Mouse (Mus musculus) urinary bladder, postnatal 14 days (tissue): ENCODE results near the gene Btbd1.

Experiments
- DNase-seq: peaks from one replicate; pipeline ENCODE4 v3.0.0; 2021; ENCODE audit warnings: low spot score

The Btbd1 gene

DNA sequence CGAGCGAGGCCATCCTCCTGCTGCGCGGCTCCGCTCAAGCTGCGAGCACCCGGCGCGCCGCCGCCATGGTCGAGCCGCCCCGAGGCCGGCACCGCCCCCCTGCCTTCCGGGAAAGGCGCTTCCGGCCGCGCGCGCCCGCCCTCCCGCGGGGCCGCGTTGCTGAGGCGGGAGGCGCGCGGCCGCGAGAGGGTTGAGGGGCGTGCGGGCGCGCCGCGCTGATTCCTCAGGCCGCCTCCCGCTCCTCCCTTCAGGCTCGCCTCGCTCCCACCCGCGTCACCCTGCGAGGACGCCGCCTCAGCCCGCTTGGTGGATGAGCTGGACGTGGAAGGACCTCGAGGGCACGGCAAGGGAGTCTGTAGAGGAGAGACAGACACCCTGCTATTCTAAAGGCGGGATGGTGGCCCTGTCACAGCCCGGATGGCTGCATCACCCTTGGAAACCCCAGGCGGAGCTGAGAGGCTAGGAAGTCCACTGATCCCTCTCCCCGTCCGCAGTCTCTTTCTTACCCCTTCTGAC lies at the start of gene Btbd1:
TSS of gene Btbd1 (minus strand) at position 53 of the 516 bp plus-strand sequence.
- DNase-seq, result peak; percentile 83

DNA sequence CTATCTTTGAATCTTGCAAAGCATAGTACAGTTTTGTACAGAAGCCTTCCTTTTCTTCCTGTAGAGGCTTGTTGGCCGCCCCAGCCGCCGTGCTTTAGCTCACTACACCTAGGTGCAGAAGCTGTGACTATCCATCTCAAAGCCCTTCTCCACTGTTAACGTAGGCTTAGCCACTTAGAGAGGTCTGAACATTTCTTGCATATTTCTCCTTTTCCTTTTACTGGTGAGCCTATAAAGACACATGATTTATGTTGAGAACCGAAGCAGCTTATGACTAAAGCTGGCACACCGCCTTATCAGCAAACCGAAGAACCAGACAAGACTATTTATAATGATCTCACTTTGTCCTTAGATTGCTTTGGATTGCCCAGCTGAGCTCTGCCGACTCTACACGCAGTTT lies 46.1 kb upstream of the Btbd1 start:
- DNase-seq, result no peak

DNA sequence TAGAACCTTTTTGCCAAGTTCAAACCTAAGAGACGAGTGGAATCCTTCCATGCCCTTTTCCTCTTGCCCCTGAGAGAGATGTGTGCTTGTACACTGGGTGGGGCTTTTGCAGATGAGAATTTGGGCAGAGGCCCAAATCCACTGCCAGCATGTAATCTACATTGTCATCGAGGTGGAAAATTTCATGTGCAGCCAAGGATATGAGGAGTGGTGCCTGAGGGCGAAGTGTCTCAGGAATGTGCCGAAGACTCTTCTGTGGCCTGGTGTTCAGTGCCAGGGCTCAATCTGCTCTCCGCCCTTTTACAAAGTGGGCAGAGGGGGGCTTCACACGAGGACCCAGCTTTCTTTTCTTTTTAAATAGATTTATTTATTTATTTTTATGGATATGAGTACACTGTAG lies 45.4 kb upstream of the Btbd1 start:
- DNase-seq, result no peak

DNA sequence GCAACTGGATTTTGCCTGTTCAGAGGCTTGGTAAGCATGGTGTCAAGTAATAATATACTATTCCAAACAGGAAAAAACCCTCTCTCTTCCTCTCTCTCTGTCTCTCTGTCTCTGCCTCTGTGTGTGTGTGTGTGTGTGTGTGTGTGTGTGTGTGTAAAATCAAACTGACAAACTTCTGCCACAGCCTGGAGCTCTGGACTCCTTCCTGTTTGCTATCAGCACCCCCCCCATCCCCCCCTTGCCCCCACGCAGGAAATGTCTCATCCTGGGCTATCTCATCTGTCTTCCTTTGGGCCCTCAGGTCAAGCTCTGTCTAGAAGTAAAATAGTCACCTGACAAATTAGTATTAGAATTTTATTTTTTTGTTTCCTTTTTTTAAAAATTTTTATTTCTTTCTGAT lies 44.6 kb upstream of the Btbd1 start:
- no peak for DNase-seq

DNA sequence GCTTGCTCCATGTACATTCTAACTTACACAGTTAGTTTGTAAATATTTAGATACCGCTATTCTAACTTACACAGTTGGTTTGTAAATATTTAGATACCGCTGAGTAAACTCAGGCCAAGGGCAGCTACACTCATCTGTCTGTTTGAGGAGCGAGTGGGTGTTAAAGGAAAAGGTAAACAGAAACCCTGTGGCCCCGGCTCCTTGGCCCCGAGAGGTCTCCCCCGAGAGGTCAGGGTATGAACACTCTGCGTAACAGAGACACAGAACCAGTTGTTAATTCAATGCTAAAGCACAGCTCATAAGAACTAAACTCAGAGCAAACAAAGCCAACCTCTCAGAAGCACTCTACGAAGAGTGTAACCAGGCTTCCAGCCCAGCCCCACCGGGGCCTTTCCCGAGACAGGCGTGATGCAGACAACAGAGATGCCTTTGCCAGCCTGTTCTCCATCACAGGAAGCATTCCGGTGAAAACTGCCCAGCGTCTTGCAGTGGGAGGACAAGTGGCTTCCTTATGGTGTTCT lies 43.3 kb upstream of the Btbd1 start:
- DNase-seq, result no peak

DNA sequence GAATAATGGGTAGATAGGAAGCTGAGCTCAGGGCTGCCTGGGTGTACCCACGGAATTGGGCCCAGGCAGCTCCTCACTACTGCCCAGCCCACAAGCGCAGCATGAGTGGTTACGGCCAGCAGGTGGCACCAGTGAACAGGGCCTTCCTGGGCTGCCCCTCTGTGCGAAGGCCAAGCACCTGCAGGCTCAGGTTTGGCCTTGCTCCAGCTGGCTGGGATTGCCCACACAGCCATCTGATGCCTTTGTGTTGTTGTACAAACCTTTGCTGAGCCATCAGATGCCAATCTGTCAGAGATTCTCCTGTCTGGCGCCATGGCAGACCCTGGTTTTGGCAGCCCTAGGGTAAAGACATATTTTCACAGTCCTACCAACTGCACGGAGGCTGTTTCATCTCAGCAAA lies 38.9 kb upstream of the Btbd1 start:
- peak; percentile 77 for DNase-seq

DNA sequence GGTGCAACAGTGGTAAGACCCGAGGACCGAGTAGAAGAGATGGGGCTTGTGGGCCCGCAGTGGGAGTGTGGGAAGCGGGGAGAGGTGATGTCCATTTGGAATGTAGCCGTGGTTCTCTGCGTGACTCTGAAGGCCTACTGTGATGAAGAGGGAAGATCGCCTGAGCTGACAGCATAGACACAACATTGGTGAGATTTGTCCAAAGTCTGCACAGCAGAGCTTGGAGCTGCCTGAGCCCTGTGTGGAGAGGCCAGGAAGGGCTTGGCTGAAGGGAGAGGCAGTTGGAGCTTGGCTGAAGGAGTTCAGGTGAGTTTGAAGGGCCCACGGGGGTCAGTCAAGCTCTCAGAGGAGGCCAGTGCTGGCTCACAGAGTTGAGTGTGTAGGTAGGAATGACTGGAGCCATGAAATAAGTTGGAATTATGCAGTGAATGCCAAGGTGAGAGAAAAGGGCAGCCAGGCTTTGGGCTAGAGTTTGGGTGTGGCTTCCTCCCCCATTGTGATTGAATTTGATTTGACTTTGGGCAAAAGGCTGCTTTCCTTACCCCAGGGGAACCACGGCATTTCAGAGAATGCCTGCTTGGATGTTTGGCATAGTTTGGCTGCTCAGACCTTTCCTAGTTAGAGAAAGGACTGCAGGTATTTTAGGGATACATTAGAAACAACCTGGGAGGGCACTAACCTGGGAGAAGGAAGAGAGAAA lies 38.1 kb upstream of the Btbd1 start:
- no peak for DNase-seq

DNA sequence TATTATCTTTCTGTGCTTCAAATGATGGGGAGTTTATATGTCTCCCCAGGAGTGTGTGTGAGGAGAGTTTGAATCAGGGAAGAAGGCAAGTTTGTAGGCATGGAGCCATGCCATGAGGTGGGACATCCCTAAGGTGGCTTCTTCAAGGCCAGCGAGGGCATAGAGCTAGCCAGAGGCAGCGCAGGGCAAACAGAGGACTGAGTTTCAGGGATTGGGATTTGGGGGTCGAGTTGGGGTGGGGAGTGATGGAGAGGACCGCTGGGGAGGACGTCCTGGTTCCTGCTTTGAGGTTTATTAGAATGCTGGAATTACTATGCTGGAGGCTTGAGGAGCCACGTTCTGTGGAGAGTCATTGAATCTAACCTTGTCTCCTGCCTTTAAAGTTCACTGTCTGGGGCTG lies 36.7 kb upstream of the Btbd1 start:
- DNase-seq, result no peak

DNA sequence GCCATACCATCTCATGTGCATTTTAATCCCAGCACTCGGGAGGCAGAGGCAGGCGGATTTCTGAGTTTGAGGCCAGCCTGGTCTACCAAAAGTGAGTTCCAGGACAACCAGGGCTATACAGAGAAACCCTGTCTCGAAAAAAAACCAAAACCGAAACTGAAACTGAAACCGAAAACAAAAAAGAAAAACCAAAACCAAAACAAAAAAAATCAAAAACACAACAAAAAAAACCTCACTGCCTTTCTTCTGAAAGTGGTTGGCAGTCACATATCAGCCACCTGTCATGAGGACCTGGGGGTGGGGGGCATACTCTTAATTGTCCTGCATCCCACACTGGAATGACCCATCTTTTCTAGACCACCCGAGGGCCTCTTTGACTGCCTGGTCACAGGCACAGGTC lies 35.3 kb upstream of the Btbd1 start:
- no peak for DNase-seq

DNA sequence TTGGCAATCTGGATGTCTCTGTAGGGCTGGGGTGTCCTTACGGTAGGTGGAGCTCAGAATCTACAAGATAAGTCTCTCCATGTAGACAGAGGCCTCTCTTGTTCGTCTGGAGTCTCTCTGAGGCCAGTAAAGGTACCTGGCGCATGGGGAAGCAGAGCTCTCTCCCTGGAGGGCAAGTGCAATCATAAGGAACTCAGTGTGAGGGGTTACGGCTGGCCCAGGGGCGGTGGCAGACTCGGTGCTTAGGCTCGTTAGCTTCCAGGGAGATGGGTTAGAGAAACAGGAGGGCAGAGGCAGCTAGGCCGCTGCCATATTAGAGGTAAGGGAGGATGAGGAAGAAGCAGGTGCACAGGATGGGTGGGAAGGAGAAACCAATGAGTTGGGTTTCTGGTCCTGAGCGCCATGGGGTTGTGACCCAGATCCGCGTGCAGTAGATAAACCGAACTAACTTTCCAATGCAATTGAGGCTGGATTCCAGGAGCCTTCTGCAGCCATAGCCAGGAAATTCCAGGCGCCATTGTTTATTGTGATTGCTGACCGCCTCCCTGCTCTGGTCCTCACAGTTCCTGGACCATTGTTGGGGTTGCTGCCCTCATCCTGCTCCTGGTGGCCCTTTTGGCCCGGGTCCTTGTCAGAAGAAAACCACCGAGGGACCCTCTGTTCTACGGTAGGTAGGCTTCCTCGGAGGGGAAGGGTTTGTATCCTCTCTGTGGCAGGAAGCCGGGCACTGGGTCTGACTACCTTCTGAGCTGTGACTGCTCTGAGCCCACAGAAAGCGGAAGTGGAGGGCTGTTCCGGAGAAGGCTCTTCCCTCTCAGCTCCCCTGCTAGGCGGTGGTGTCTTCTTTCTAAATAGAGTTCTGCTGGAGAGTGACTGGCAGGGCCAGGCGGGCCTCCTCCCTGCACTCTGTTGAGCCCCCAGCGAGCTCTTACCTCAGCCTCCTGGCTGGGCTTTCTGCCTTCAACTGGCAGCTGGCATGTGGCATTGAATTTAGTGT lies 33.7 kb upstream of the Btbd1 start:
- DNase-seq, result no peak

DNA sequence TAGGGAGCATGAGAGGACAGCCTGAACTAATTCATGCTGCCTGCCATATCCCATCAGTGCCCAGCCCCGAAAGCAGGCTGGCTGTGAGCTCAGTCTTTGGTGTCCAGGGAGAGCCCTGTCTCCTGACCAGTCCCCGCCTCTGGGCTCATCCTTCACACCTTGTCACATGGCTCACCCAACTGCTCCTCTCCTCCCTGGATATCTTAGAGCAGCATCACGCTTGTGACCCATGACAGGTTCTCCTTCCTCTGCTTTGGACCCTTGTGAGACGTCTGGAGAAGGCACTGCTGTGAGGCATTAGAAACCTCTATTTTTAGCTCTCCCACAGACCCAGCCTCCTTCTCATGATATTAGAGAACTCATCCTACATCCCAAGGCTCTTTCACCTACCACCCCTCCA lies 32.7 kb upstream of the Btbd1 start:
- DNase-seq, result no peak

DNA sequence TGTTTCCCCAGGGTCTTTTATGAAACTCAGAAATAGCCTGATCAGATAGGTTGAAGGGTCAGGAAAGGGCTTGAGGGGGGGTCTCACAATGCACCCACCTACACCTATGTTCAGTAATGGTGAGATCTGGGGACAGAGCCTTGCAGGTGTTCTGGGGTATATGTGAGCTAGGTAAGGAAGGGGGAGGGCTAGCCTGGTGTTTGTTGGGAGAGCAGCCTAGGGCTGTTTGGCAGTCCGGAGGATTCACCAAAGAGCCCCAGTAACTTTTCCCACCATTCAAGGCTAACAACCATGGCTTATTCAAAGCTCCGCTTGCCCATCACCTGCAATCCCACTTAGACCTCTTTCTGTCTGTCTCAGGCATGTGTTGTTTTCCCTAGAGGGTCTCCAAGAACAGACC lies 32.2 kb upstream of the Btbd1 start:
- no peak for DNase-seq

DNA sequence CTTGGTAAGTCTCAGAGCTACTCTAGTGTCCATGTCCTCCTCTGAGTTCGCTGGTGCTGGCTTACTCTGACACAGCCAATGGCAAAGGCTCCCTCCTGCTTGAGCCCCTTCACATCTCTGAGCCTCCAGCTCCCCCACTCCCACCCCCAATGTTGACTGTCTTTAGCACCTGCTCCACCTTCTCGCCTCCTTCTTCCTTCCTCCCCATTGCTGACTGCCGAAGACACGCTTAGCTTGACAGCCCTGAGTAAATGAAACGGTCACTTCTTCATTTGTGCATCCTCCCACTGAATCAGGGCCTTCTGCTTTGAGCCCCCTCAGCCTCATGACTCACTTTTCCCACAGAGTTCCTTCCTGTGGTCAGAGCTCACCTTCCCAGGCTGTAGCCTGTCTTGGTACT lies 31.8 kb upstream of the Btbd1 start:
- DNase-seq, result no peak

DNA sequence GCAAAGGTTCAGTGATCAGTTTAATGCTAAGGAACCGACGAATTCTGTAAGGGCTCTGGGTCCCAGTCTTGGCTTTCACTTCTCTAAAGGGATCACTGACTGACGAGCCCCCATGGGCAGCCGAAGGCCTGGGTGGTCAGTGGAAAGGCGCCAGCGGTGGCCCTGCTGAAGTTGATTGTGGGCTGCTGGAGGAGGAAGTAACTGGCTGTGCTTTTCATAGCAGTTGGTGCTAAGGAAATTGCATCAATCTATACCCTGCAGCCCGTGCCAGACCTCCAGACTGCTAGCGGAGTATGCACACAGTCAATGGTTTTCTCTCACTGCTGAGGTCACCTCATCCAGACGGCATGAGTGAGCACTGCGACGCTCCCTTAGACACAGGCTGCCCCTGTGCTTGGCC lies 30.8 kb upstream of the Btbd1 start:
- DNase-seq, result no peak

DNA sequence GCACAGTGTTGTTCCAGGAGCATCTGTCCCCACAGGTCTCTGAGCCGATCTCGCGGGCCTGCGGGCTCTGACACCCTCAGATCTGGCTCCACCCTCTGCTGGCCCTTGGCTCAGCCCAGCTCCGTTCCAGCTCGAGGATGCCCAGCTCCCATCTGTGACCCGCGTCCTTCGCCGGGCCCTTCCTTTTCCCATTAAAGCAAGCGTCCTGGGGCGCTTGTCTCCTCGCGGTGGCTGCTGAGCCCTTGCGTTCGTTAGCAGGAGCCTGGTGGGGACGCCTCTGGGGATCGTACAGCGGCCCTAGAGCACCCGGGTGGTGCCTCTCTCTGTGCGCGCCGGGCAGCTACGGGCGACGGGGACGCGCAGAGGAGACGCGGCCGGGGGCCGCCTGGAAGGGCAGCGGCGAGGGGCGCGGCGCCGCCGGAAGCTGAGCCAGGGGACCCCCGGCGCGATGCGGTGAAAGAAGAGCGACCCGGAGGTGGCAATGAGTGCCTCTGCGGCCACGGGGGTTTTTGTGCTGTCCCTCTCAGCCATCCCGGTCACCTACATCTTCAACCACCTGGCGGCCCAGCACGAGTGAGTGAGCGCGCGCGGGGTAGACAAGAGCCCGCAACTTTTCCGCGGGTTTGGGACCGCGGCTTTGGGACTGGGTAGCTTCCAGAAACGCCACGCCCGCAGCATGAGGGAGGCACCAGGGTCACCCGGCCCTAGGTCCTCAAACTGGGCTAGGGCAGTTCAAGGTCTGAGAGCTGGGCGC lies 29.9 kb upstream of the Btbd1 start, which contains the start of gene Tm6sf1:
TSS of gene Tm6sf1 (plus strand) at position 34 of the 754 bp plus-strand sequence.
- no peak for DNase-seq

DNA sequence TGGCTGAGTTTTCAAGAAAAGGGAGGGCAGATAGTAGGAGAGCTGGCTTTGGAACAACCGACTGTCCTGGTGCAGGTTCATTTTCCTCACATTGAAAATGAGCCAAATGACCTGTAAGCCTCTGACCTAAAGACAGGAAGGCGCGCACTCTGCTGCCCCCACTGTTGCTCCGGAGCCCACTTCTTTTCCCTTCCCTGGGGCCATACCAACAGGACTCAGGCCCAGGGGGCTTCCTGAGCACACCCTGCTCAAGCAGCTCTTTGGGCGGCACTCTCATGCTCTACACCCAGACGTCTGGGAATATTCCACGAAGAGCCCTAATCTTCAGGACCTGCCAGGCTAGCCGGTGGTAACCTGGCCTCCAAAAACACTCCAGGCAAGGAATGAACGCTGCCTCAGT lies 29.0 kb upstream of the Btbd1 start:
- DNase-seq, result no peak

DNA sequence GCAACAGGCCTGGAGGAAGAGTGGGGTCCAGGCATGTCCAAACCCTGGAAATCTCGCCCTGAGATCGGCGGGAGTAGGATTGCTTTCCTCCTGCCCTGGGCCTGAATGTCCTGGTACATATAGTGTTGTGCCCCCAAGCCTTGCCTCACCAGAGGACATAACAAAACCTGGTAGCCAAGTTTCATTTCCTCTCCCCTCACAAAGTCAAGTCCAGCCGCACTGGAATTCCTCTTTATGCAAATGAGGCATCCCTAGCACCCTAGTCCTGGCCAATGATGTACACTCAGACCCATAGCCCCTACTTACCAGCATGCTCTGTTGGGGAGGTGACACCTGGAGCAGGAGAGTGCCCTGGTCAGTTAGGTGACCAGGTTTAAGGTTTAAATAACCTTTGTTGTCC lies 27.0 kb upstream of the Btbd1 start:
- DNase-seq, result no peak

DNA sequence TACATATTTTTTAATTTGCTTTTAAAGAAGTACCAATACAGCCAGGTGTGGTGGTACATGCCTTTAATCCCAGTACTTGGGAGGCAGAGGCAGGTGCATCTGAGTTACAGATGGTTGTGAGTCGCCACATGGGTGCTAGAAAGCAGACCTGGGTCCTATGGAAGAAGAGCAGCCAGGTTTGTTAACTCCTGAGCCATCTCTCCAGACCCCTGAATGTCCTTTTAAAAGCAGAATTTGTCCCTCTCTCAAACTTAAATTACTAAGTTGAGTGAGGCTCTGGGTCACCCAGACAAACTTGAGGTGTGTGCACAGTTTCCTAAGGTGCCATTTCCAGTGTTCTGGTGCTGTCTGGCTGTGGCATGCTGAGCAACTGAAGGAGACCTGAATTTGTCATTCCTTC lies 26.5 kb upstream of the Btbd1 start, which contains the start of gene Gm10160:
TSS of gene Gm10160 (minus strand) at position 101 of the 400 bp plus-strand sequence.
- no peak for DNase-seq

DNA sequence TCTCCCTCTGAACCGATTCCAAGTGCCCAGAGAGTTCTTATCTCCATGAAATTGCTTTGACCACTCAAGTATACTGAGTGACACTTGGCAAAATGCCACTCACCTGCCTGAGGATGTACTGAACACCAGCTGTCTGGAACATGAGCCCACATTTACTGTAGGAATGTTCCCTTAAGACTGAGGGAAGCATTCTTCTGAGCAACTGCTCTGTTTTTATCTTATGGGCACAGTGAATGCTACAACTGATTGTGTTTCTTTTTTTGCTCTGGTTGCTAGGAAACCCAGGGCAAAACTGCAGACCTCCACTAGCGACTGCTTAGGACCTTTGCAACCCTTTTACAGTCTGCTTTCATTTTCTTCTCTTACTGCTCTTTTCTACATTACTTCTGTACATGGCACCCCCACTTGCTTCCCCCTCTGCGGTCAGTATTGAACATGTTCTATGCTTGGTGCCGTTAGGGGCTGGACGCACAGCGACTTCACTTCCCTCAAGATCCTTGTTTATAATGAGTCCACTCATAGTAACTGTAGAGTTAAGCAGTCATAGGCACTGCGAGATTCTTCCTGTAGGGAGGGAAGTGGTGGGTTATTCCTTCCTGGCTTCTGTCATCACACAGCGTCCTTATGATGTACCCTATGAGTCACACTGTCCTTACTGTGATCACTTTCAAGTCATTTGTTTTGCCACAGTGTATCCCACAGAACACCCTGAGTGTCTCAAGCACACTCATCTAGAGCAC lies 25.5 kb upstream of the Btbd1 start:
- DNase-seq, result no peak

DNA sequence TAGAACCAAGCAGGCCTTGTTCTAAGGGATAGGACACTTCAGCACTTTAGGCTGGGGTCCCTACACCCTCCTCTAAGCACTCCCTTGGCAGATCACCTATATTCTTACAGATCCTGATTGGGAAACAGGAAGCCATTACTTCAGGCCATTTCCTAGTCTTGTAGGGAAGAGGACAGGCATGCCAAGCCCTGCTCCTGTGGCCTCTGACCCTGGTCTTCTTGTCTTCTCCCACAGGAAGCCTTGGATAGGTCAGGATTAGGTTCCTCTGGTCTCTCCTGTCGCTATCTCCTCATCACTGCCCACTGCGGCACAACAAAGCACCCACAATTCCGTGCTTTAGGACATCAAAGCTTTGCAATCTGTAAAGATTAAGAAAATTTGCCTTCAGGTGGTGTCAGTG lies 22.5 kb upstream of the Btbd1 start:
- no peak for DNase-seq

DNA sequence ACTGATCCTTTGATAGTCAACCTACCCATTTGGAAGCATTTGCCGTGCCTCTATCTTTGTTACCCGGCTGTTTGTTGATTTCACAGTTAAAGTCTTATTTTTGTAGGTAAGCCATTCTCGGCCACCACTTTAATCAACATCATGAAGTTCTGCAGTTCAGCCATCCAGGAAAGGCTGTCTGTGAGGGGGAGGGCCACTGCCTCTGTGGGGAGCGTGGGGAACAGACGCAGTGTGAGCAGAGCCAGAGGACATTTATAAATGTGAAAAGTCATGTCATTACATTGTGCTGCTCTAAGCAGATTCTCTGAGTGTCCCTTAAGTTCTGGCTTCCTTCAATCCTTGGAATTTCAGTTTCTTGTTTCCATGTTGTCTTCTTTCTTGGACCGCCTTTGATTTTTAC lies 20.9 kb upstream of the Btbd1 start:
- no peak for DNase-seq
